Mouse (Mus musculus) forebrain, embryonic 14.5 days (tissue): Measurements from ENCODE around the gene Ano10. TPM values are rescaled to one million over a fixed set of nuclear protein-coding genes. Genes with fewer than 3 reads are reported as not detected.

Experiments used
- ATAC-seq: fragments of 200-750 bp; cut with Nextera tagmentation; 2 replicates; pipeline ENCODE4 v1.8.0; 2017; ENCODE audit warnings: mild to moderate bottlenecking, moderate library complexity
- DNase-seq: peaks from one replicate; pipeline ENCODE4 v3.0.0-alpha.2; 2015; ENCODE audit warnings: low spot score
- H3K27ac ChIP-seq: fragments of 300-500 bp; sonication (generic); 2 replicates; pipeline ENCODE4 v1.5.1; 2014; ENCODE audit warnings: low read depth, mild to moderate bottlenecking, control low read depth, low read length, moderate library complexity
- H3K27me3 ChIP-seq: fragments of 300-500 bp; sonication (generic); replicated peaks from 2 replicates; pipeline ENCODE4 v1.6.1; 2014; ENCODE audit warnings: low read length, control low read depth, mixed read lengths; ENCODE audit not compliant: control insufficient read depth, insufficient read depth
- H3K36me3 ChIP-seq: fragments of 300-500 bp; sonication (generic); 2 replicates; pipeline ENCODE4 v1.6.1; 2014; ENCODE audit warnings: low read length, control low read depth; ENCODE audit not compliant: control insufficient read depth, insufficient read depth
- H3K4me1 ChIP-seq: fragments of 300-500 bp; sonication (generic); 2 replicates; pipeline ENCODE4 v1.6.1; 2014; ENCODE audit warnings: antibody characterized with exemption, low read length, control low read depth; ENCODE audit not compliant: control insufficient read depth, insufficient read depth
- H3K4me2 ChIP-seq: fragments of 300-500 bp; sonication (generic); 2 replicates; pipeline ENCODE4 v1.6.1; 2014; ENCODE audit warnings: mild to moderate bottlenecking, control low read depth, low read length
- H3K4me3 ChIP-seq: fragments of 300-500 bp; sonication (generic); 2 replicates; pipeline ENCODE4 v1.5.1; 2014; ENCODE audit warnings: low read depth, low read length, control low read depth
- H3K9ac ChIP-seq: fragments of 300-500 bp; sonication (generic); 2 replicates; pipeline ENCODE4 v1.6.1; 2014; ENCODE audit warnings: mild to moderate bottlenecking, low read length, control low read depth, moderate library complexity
- H3K9me3 ChIP-seq: fragments of 300-500 bp; sonication (generic); replicated peaks from 2 replicates; pipeline ENCODE4 v1.6.1; 2016; ENCODE audit warnings: low read length, control low read depth, mixed read lengths; ENCODE audit not compliant: control insufficient read depth
- WGBS: fragments of 180-500 bp; shearing (Covaris S2); extraction: QIAGEN DNeasy Blood & Tissue Kit; methylation state at CpG from one replicate; pipeline ENCODE4 v1.1.7; 2014; 5-methylcytosine and 5-hydroxymethylcytosine counted together
- polyA plus RNA-seq: library from polyadenylated mRNA; unstranded; fragments of >200 nt; fragmentation: Nextera tagmentation; extraction: Ambion mirVana; gene quantifications from 2 replicates; pipeline ENCODE4 v1.2.1, GENCODE M21; 2014

Ano10 gene
- polyA plus RNA-seq, 1 experiment from 2014 or later: 45.2 TPM

GRCm38 (mm10) chr9:122233972-122234345, 60.3 kb downstream of the Ano10 start:
- Histone ChIP-seq H3K4me3 (no peak overlapping the region), H3K4me2 (no peak overlapping the region), H3K4me1 (no peaks in the 10 kb centered on the region), H3K9me3 (no peaks in the 10 kb centered on the region), H3K27me3 (no peaks in the 10 kb centered on the region), H3K27ac (no peak overlapping the region), H3K9ac (no peak overlapping the region), H3K36me3 (no peaks in the 10 kb centered on the region)
- WGBS: 86% methylated on average over 7 of the region's 7 CpGs
- DNase-seq (no peak), ATAC-seq (no peak)

DNA sequence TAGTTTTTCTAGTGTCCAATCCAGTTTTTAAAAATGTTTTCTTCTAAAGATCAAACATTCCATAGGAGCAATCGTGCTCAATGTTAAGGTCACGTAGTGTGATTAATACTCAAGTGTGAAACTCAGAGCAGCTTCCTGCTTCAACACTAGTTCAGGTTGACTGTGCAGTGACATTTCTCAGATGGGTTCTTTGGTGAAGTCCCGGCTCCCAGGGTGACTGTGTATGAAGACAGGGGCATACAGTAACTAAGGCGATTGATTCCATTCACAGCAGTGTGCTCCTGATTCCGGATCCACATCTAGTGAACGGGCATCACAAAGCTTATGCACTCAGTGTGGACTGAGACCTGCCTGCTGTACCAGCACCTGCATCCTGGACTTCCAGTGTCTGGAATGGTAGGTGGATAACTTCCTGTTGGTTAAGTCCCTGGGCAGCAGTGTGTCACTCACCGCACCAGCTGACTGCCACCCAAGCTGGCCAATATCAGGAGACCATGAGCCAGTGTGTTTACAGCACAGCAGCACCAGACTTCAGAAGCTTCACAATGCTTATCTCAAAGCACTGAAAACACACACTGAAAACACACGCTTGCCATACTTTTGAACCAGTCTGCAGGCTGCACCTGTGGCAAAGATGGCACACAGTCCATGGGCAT, 60.8 kb downstream of the Ano10 start:
- H3K4me2 ChIP-seq: no peak overlapping the region
- WGBS: 92% methylated on average over 8 of the region's 8 CpGs
- no peaks in the 10 kb centered on the region for H3K9me3 ChIP-seq
- H3K27me3 ChIP-seq: no peaks in the 10 kb centered on the region
- H3K4me3 ChIP-seq: no peak overlapping the region
- DNase-seq (no peak), ATAC-seq (no peak)
- no peaks in the 10 kb centered on the region for H3K36me3 ChIP-seq
- no peak overlapping the region for H3K27ac ChIP-seq
- H3K9ac ChIP-seq: no peak overlapping the region
- no peaks in the 10 kb centered on the region for H3K4me1 ChIP-seq

GRCm38 (mm10) chr9:122232912-122233311, 61.3 kb downstream of the Ano10 start:
- H3K9ac ChIP-seq: no peak overlapping the region
- H3K4me3 ChIP-seq: no peak overlapping the region
- no peaks in the 10 kb centered on the region for H3K4me1 ChIP-seq
- no peak overlapping the region for H3K27ac ChIP-seq
- 85% methylated on average over 2 of the region's 2 CpGs for WGBS
- H3K27me3 ChIP-seq: no peaks in the 10 kb centered on the region
- H3K36me3 ChIP-seq: no peaks in the 10 kb centered on the region
- DNase-seq: no peak
- H3K9me3 ChIP-seq: no peaks in the 10 kb centered on the region
- no peak overlapping the region for H3K4me2 ChIP-seq
- ATAC-seq: no peak

DNA sequence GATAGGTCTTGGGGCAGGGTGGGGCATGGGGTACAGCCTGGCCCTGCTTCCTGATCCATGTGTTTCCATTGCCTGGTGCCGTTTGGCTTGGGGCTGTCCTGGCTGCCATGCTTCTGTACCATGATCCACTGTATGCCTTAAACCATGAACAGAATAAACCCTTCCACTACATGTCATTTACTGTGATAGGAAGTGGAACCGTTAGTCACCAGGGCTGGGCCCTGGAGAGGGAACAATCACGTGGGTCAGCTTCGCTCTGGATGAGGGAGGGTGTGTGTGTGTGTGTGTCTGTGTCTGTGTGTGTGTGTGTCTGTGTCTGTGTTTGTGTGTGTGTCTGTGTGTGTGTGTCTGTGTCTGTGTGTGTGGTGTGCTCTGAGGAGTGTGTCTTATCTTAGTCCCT, 63.5 kb downstream of the Ano10 start:
- Histone ChIP-seq H3K36me3 (no peaks in the 10 kb centered on the region), H3K27ac (no peak overlapping the region), H3K9ac (no peak overlapping the region), H3K9me3 (no peaks in the 10 kb centered on the region), H3K27me3 (no peaks in the 10 kb centered on the region), H3K4me1 (no peaks in the 10 kb centered on the region), H3K4me2 (no peak overlapping the region), H3K4me3 (no peak overlapping the region)
- WGBS: 86% methylated on average over 4 of the region's 4 CpGs
- DNase-seq (no peak), ATAC-seq (no peak)

DNA sequence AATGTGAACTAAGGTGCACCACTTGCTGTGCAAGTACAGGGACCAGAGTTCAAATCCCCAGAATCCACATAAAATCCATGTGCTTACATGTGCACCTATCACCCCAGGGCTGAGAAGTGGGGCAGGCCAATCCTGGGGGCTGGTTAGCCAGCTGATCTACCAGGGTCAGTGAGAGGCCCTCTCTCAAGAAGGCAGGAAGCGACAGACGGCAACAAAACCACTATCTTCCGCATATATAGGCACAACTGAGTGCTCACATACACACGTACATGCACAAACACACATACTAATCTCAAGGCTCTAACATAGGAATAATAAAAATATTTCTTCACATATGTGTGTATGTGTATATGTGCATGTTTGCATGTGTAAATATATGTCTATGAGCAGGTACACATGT, 67.8 kb downstream of the Ano10 start:
- H3K4me3 ChIP-seq: no peak overlapping the region
- no peak for ATAC-seq
- no peak overlapping the region for H3K4me2 ChIP-seq
- no peaks in the 10 kb centered on the region for H3K27me3 ChIP-seq
- DNase-seq: no peak
- no peaks in the 10 kb centered on the region for H3K9me3 ChIP-seq
- H3K27ac ChIP-seq: no peak overlapping the region
- 94% methylated on average over 4 of the region's 4 CpGs for whole genome bisulfite sequencing
- H3K4me1 ChIP-seq: peaks cover 3% of the 10 kb centered on the region; the same call in 1 of the 2 replicates
- H3K36me3 ChIP-seq: no peaks in the 10 kb centered on the region
- no peak overlapping the region for H3K9ac ChIP-seq

- Histone ChIP-seq H3K9ac (no peak overlapping the region), H3K4me1 (peaks cover 3% of the 10 kb centered on the region; the same call in 1 of the 2 replicates), H3K27ac (no peak overlapping the region), H3K4me3 (no peak overlapping the region), H3K36me3 (no peaks in the 10 kb centered on the region), H3K27me3 (no peaks in the 10 kb centered on the region), H3K4me2 (no peak overlapping the region), H3K9me3 (no peaks in the 10 kb centered on the region)
- WGBS: 40% methylated on average over 7 of the region's 7 CpGs
- DNase-seq (peak; percentile 83), ATAC-seq (peak; percentile 57; the same call in 1 of the 2 replicates)
These were observed 68.9 kb downstream of the Ano10 start for GRCm38 (mm10) chr9:122225309-122225708.

- Histone ChIP-seq H3K9me3 (no peaks in the 10 kb centered on the region), H3K4me2 (no peak overlapping the region), H3K36me3 (no peaks in the 10 kb centered on the region), H3K4me1 (peaks cover 3% of the 10 kb centered on the region; the same call in 1 of the 2 replicates), H3K27ac (0 out of 2 replicates have a peak overlapping the region, but pooled peaks have one; percentile 44), H3K9ac (no peak overlapping the region; the same call in 1 of the 2 replicates), H3K27me3 (no peaks in the 10 kb centered on the region), H3K4me3 (no peak overlapping the region)
- ATAC-seq (peak; percentile 64), DNase-seq (peak; percentile 59)
- 14% methylated on average over 8 of the region's 8 CpGs for WGBS
These were observed 71.2 kb downstream of the Ano10 start for GRCm38 (mm10) chr9:122223005-122223404.

GRCm38 (mm10) chr9:122219934-122220333, 74.3 kb downstream of the Ano10 start:
- DNase-seq (no peak), ATAC-seq (no peak)
- Histone ChIP-seq H3K9ac (no peak overlapping the region), H3K4me3 (no peak overlapping the region), H3K4me1 (peaks cover 3% of the 10 kb centered on the region; the same call in 1 of the 2 replicates), H3K27me3 (no peaks in the 10 kb centered on the region), H3K9me3 (no peaks in the 10 kb centered on the region), H3K27ac (no peak overlapping the region), H3K36me3 (no peaks in the 10 kb centered on the region), H3K4me2 (no peak overlapping the region)
- WGBS: 64% methylated on average over 2 of the region's 2 CpGs

DNA sequence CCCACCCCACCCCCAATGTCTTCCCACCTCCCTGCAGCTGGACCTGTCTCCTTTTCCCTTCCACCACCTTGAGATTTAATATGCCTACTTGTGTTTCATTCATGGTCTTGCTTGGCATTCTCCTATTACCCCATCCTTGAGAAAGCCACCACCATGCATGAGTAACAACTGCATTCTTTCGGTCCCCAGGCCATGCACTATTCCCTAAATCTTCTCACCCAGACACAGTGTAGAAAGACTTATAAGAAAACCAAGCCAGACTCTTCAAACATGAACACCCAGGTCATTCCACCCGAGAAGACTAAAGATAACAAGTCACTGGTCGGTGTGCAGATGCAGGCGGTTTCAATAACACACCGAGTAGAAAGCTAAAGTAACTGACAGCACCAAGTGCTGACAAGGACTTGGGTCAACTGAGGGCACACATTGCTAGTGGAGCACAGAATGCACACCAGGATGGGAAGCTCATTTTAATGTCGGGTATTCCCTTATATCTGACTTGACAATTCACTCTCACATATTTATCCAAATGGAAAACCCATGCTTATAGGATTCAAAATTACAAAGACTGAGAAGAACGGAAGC, 77.2 kb downstream of the Ano10 start:
- Histone ChIP-seq H3K9ac (no peak overlapping the region), H3K9me3 (no peaks in the 10 kb centered on the region), H3K4me2 (no peak overlapping the region), H3K36me3 (no peaks in the 10 kb centered on the region), H3K27ac (no peak overlapping the region), H3K27me3 (no peaks in the 10 kb centered on the region), H3K4me3 (no peak overlapping the region), H3K4me1 (no peaks in the 10 kb centered on the region)
- no peak for DNase-seq
- 90% methylated on average over 7 of the region's 7 CpGs for WGBS
- ATAC-seq: no peak
